Mouse (Mus musculus) adipocyte (in vitro differentiated cells): ENCODE data around the gene Dclre1b.

Source experiments
- DNase-seq: peaks from one replicate; pipeline ENCODE4 v3.0.0-alpha.2; 2016; ENCODE audit warnings: low spot score

Dclre1b gene

GRCm38 (mm10) chr3:103772846-103773245 is 36.4 kb downstream of the Dclre1b start:
- no peak for DNase-seq

DNA sequence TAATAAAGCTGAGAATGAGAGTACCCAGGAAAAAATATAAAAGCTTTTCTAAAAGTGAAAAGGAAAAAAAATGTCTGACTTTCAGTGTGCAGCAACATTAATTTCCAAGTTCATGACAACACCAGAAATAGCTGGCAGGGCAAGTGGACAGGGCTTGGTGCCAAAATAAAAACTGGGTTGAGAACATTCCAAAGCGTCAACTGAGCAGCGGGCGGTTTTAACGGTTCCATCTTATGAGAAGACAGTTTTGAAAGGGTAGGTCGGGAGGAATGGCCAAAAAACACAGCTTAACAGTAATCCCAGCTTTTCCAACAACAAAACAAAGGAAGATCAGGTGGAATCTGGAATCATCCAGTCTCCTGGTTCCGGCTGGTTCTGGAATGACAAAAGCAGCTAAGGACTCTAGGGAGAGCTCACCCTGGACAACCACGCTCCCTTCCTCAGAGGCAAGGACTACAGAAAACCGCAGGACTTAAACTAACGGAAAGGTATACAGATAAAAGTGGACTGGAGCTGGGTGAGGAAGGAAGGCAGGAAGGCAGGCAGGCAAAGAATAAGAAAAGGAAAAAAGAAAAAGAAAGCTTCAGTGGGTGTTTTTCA is 37.6 kb downstream of the Dclre1b start:
- peak; percentile 96 for DNase-seq

- DNase-seq: no peak
Measured at GRCm38 (mm10) chr3:103766789-103767188, 42.5 kb downstream of the Dclre1b start.

DNA sequence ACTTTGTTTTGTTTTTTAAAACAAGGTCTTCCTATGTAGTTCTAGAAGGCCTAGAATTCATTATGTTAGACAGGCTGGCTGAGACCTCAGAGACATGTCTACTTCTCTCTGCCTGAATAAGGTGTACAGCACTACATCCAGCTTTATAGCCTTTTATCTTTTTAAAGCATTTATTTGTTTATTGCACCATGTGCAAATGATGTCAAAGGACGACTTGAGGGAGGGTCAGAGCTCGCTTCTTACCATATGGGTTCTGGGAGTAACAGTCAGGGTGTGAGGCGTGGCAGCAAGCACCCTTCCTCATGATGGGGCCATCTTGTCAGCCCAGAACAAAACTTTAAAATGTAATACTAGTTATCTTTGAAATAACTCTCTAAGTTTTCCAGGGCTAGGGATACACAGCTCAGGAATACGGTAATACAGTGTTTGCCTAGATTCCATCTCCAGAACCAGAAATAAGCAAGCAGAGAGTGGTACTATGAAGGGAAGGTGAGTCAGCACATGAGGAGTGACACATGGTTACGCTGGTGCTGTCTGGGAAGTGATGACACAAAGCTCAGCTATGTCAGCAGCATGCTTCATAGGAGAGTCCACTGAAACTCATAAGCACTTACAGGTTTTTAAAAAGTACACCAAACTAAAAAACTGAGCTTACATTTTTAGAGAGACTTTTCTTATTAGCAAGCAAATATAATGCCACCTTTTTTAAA is 49.8 kb downstream of the Dclre1b start:
- DNase-seq: no peak

DNA sequence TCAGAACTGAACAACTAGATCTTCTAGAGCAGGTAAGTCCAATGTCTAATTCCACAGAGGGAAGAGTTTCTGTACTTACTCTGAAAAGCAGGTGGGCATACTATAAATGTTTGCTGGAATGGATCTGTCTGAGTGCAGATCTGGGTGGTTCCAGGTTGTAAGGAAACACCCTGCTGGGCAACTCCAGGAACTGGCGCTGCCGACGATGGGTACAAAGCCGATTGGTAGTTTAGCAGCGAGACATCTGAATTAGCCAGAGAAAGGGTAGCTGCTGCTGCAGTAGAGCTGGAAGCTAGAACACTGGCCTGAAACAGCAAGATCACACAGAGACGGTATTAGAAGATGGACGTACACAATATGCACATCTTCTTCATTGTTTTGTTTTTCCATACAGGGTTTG is 50.8 kb downstream of the Dclre1b start:
- no peak for DNase-seq

- no peak for DNase-seq
Measured at GRCm38 (mm10) chr3:103756920-103757319, 52.3 kb downstream of the Dclre1b start.

- DNase-seq: no peak
Measured at GRCm38 (mm10) chr3:103755351-103755750, 53.9 kb downstream of the Dclre1b start.

GRCm38 (mm10) chr3:103751558-103751957 is 57.7 kb downstream of the Dclre1b start:
- no peak for DNase-seq
